Mouse (Mus musculus): ENCODE results near the gene Prune1. TPM values are rescaled to one million over a fixed set of nuclear protein-coding genes. Genes with fewer than 3 reads are reported as not detected.

Prune1 gene
- polyA plus RNA-seq, 1 experiment from 2014 or later: 25.2 TPM

- Histone ChIP-seq H3K27me3 (ENCODE audit: low read depth, poor library complexity, severe bottlenecking) (no peaks in the 10 kb centered on the region), H3K4me1 (peaks cover 54% of the 10 kb centered on the region)
- WGBS: under 1% methylated on average over 71 of the region's 71 CpGs
Observed at GRCm38 (mm10) chr3:95315094-95315843, 33.4 kb upstream of the Prune1 start.

GRCm38 (mm10) chr3:95314486-95315093 lies 32.7 kb upstream of the Prune1 start, which contains the start of gene Cers2:
Cers2 (plus strand) TSS chr3:95314791.
- Histone ChIP-seq H3K27ac (replicated peaks) (peak within 1 kb of the TSS; percentile 100), H3K4me1 (peaks cover 49% of the 10 kb centered on the region), H3K27me3 (ENCODE audit: low read depth, poor library complexity, severe bottlenecking) (no peaks in the 10 kb centered on the region), H3K36me3 (0 out of 2 replicates have a peak, but pooled peaks cover 4% of the 10 kb centered on the region), H3K9me3 (replicated peaks) (no peaks in the 10 kb centered on the region), H3K4me3 (peak within 1 kb of the TSS; percentile 78)
- 2% methylated on average over 27 of the region's 27 CpGs for WGBS
- DNase-seq (ENCODE audit: low spot score): no peak

More at GRCm38 (mm10) chr3:95315094-95315843, 33.4 kb upstream of the Prune1 start:
- Histone ChIP-seq H3K36me3 (peaks cover 10% of the 10 kb centered on the region), H3K27ac (replicated peaks) (peak overlapping the region; percentile 100), H3K9me3 (replicated peaks) (no peaks in the 10 kb centered on the region), H3K4me3 (peak overlapping the region; percentile 78)
- peak; percentile 90 for DNase-seq (ENCODE audit: low spot score)

GRCm38 (mm10) chr3:95314075-95314474 lies 32.2 kb upstream of the Prune1 start:
- Histone ChIP-seq H3K27ac (replicated peaks) (peak overlapping the region; percentile 100), H3K4me1 (peaks cover 46% of the 10 kb centered on the region), H3K36me3 (0 out of 2 replicates have a peak, but pooled peaks cover 4% of the 10 kb centered on the region), H3K27me3 (ENCODE audit: low read depth, poor library complexity, severe bottlenecking) (no peaks in the 10 kb centered on the region), H3K9me3 (replicated peaks) (no peaks in the 10 kb centered on the region), H3K4me3 (peak overlapping the region; percentile 78)
- no peak for DNase-seq (ENCODE audit: low spot score)
- WGBS: 57% methylated on average over 6 of the region's 6 CpGs

- peaks cover 40% of the 10 kb centered on the region for H3K4me1 ChIP-seq
- H3K9me3 ChIP-seq (replicated peaks): no peaks in the 10 kb centered on the region
- 41% methylated on average over 7 of the region's 7 CpGs for WGBS
- no peak overlapping the region for H3K4me3 ChIP-seq
- 0 out of 2 replicates have a peak, but pooled peaks cover 2% of the 10 kb centered on the region for H3K36me3 ChIP-seq
- no peak for DNase-seq (ENCODE audit: low spot score)
- H3K27me3 ChIP-seq (ENCODE audit: low read depth, poor library complexity, severe bottlenecking): no peaks in the 10 kb centered on the region
- H3K27ac ChIP-seq (replicated peaks): no peak overlapping the region; the same call in 1 of the 2 replicates
Observed at GRCm38 (mm10) chr3:95313476-95313875, 31.6 kb upstream of the Prune1 start.

- Histone ChIP-seq H3K36me3 (0 out of 2 replicates have a peak, but pooled peaks cover under 1% of the 10 kb centered on the region), H3K4me3 (no peak overlapping the region), H3K9me3 (replicated peaks) (no peaks in the 10 kb centered on the region), H3K4me1 (peaks cover 33% of the 10 kb centered on the region), H3K27ac (replicated peaks) (no peak overlapping the region), H3K27me3 (ENCODE audit: low read depth, poor library complexity, severe bottlenecking) (no peaks in the 10 kb centered on the region)
- no peak for DNase-seq (ENCODE audit: low spot score)
- 79% methylated on average over 6 of the region's 6 CpGs for WGBS
Observed at GRCm38 (mm10) chr3:95312623-95313022, 30.7 kb upstream of the Prune1 start.

GRCm38 (mm10) chr3:95310968-95311882 lies 29.3 kb upstream of the Prune1 start:
- Histone ChIP-seq H3K27me3 (ENCODE audit: low read depth, poor library complexity, severe bottlenecking) (no peaks in the 10 kb centered on the region), H3K27ac (replicated peaks) (no peak overlapping the region), H3K9me3 (replicated peaks) (no peaks in the 10 kb centered on the region), H3K4me1 (peaks cover 23% of the 10 kb centered on the region), H3K36me3 (no peaks in the 10 kb centered on the region), H3K4me3 (no peak overlapping the region)
- peak; percentile 61 for DNase-seq (ENCODE audit: low spot score)
- 67% methylated on average over 9 of the region's 9 CpGs for WGBS

GRCm38 (mm10) chr3:95310496-95310895 lies 28.6 kb upstream of the Prune1 start:
- Histone ChIP-seq H3K27ac (replicated peaks) (no peak overlapping the region), H3K9me3 (replicated peaks) (no peaks in the 10 kb centered on the region), H3K4me1 (peaks cover 16% of the 10 kb centered on the region), H3K4me3 (no peak overlapping the region), H3K27me3 (ENCODE audit: low read depth, poor library complexity, severe bottlenecking) (no peaks in the 10 kb centered on the region), H3K36me3 (0 out of 2 replicates have a peak, but pooled peaks cover 3% of the 10 kb centered on the region)
- WGBS: 70% methylated on average over 3 of the region's 3 CpGs
- DNase-seq (ENCODE audit: low spot score): no peak

- Histone ChIP-seq H3K27me3 (ENCODE audit: low read depth, poor library complexity, severe bottlenecking) (no peaks in the 10 kb centered on the region), H3K4me1 (no peaks in the 10 kb centered on the region), H3K36me3 (0 out of 2 replicates have a peak, but pooled peaks cover 3% of the 10 kb centered on the region), H3K4me3 (no peak within 1 kb of the TSS), H3K9me3 (replicated peaks) (no peaks in the 10 kb centered on the region), H3K27ac (replicated peaks) (no peak within 1 kb of the TSS)
- 63% methylated on average over 7 of the region's 7 CpGs for WGBS
- DNase-seq (ENCODE audit: low spot score): no peak
Observed at GRCm38 (mm10) chr3:95307100-95307499, 25.2 kb upstream of the Prune1 start, which contains the start of gene Anxa9. Anxa9 (minus strand) TSS chr3:95307176.

GRCm38 (mm10) chr3:95306244-95306643 lies 24.4 kb upstream of the Prune1 start:
- Histone ChIP-seq H3K4me3 (no peak overlapping the region), H3K36me3 (0 out of 2 replicates have a peak, but pooled peaks cover 3% of the 10 kb centered on the region), H3K27ac (replicated peaks) (no peak overlapping the region), H3K27me3 (ENCODE audit: low read depth, poor library complexity, severe bottlenecking) (no peaks in the 10 kb centered on the region), H3K4me1 (no peaks in the 10 kb centered on the region), H3K9me3 (replicated peaks) (no peaks in the 10 kb centered on the region)
- 86% methylated on average over 4 of the region's 4 CpGs for WGBS
- DNase-seq (ENCODE audit: low spot score): no peak

GRCm38 (mm10) chr3:95301204-95301796 lies 19.4 kb upstream of the Prune1 start:
- Histone ChIP-seq H3K27me3 (ENCODE audit: low read depth, poor library complexity, severe bottlenecking) (no peaks in the 10 kb centered on the region), H3K4me1 (0 out of 2 replicates have a peak, but pooled peaks cover 1% of the 10 kb centered on the region), H3K9me3 (replicated peaks) (no peaks in the 10 kb centered on the region), H3K36me3 (peaks cover 18% of the 10 kb centered on the region), H3K4me3 (no peak overlapping the region), H3K27ac (replicated peaks) (no peak overlapping the region)
- WGBS: 87% methylated on average over 3 of the region's 3 CpGs
- no peak for DNase-seq (ENCODE audit: low spot score)

- WGBS: 95% methylated on average over 7 of the region's 7 CpGs
Observed at GRCm38 (mm10) chr3:95298018-95298417, 16.1 kb upstream of the Prune1 start.

GRCm38 (mm10) chr3:95296103-95296469 lies 14.2 kb upstream of the Prune1 start:
- DNase-seq (ENCODE audit: low spot score): peak; percentile 30
- WGBS: 13% methylated on average over 5 of the region's 5 CpGs
- H3K4me3 ChIP-seq: no peak overlapping the region
- H3K36me3 ChIP-seq: peaks cover 58% of the 10 kb centered on the region
- no peak overlapping the region for H3K27ac ChIP-seq (replicated peaks)
- H3K27me3 ChIP-seq (ENCODE audit: low read depth, poor library complexity, severe bottlenecking): no peaks in the 10 kb centered on the region
- H3K9me3 ChIP-seq (replicated peaks): no peaks in the 10 kb centered on the region
- H3K4me1 ChIP-seq: peaks cover 6% of the 10 kb centered on the region; the same call in 1 of the 2 replicates

More at GRCm38 (mm10) chr3:95298018-95298417, 16.1 kb upstream of the Prune1 start:
- no peak for DNase-seq (ENCODE audit: low spot score)
- no peaks in the 10 kb centered on the region for H3K27me3 ChIP-seq (ENCODE audit: low read depth, poor library complexity, severe bottlenecking)
- no peaks in the 10 kb centered on the region for H3K9me3 ChIP-seq (replicated peaks)
- peaks cover 6% of the 10 kb centered on the region; the same call in 1 of the 2 replicates for H3K4me1 ChIP-seq
- no peak overlapping the region for H3K27ac ChIP-seq (replicated peaks)
- H3K36me3 ChIP-seq: peaks cover 44% of the 10 kb centered on the region
- H3K4me3 ChIP-seq: no peak overlapping the region

Data from midbrain, embryonic 10.5 days (tissue).